Mouse (Mus musculus): ENCODE data around the gene Rab25. TPM values are rescaled to one million over a fixed set of nuclear protein-coding genes. Genes with fewer than 3 reads are reported as not detected.

Gene Rab25
- total and polyA plus RNA-seq, 3 experiments, result 0.96 to 1.9 TPM; not detected in 1

DNA sequence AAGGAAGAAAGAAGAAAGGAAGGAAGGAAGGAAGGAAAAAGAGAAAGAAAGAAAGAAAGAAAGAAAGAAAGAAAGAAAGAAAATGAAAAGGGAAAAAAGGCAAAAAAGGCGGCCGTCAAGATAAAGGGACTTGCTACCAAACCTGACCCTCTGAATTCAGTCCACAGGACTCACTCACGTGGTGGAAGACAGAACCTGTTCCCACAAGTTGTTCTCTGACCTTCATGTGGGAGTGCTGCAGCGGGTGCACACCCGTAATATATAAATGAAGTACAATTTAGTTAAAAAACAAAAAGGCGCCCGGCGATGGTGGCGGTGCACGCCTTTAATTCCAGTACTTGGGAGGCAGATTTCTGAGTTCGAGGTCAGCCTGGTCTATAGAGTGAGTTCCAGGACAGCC, 19.5 kb downstream of the Rab25 start:
- no peak overlapping the region for H3K9ac ChIP-seq (ENCODE audit: control insufficient read depth, low read depth, low read length, poor library complexity, severe bottlenecking)
- H3K27ac ChIP-seq (ENCODE audit: control insufficient read depth, low read depth, low read length), result no peak overlapping the region
- peaks cover 12% of the 10 kb centered on the region for H3K79me2 ChIP-seq (ENCODE audit: control insufficient read depth, insufficient read depth, low read length, poor library complexity)
- peaks cover 7 to 20% of the 10 kb centered on the region in 2 experiments for H3K4me1 ChIP-seq (ENCODE audit: control insufficient read depth in 1 of 2, insufficient read depth in 2 of 2, low read length in 2 of 2)
- H3K27me3 ChIP-seq (ENCODE audit: control insufficient read depth in 1 of 2, insufficient read depth in 2 of 2, low read length in 2 of 2), result no peaks in the 10 kb centered on the region
- no peak for TF ChIP-seq SMC3 (IDR thresholded peaks at IDR 0.05; ENCODE audit: low read depth, low read length)
- TF ChIP-seq JUND (IDR thresholded peaks at IDR 0.05; ENCODE audit: low read depth, low read length), result no peak
- H3K9me3 ChIP-seq (replicated peaks; ENCODE audit: insufficient read depth, low read length), result no peaks in the 10 kb centered on the region
- peaks cover 0 to 7% of the 10 kb centered on the region in 2 experiments; a peak in 2 of 4 replicates for H3K36me3 ChIP-seq (ENCODE audit: control insufficient read depth in 1 of 2, insufficient read depth in 2 of 2, low read length in 2 of 2)
- H3K4me3 ChIP-seq (ENCODE audit: control insufficient read depth in 1 of 2, insufficient read depth in 1 of 2, low read depth in 2 of 2, low read length in 2 of 2), result no peak overlapping the region
- no peak for DNase-seq (ENCODE audit: low read depth, low spot score)

DNA sequence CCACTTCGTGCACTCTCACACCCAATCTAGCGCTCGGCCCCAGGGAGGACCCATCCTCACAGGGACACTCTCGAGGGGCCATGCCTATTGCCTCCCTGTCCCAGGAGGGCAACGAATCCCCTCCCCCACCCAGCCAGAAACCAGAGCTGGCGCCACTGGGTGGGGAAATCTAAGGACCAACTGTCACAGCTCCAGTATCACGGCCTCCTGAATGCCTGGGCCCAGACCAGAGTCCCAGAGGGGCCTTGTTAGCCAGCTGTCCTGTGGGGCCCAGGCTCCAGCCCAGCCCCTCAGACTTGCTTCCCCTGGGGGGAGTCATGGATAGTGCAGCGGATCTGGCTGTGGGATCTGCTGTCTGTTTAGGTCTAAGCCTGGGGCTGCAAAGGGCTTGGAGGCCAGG, 20.5 kb downstream of the Rab25 start:
- H3K4me1 ChIP-seq (ENCODE audit: control insufficient read depth in 1 of 2, insufficient read depth in 2 of 2, low read length in 2 of 2), result peaks cover 7 to 14% of the 10 kb centered on the region in 2 experiments
- TF ChIP-seq NRF1 (IDR thresholded peaks at IDR 0.05; ENCODE audit: insufficient read depth, low read depth, low read length, poor library complexity, severe bottlenecking), result no peak
- TF ChIP-seq MAFK (IDR thresholded peaks at IDR 0.05; ENCODE audit: borderline replicate concordance, low read depth, low read length), result no peak
- TF ChIP-seq ZKSCAN1 (IDR thresholded peaks at IDR 0.05; ENCODE audit: low read depth, low read length), result no peak
- TF ChIP-seq MAX (IDR thresholded peaks at IDR 0.05; ENCODE audit: low read length), result no peak
- no peak for TF ChIP-seq UBTF (IDR thresholded peaks at IDR 0.05; ENCODE audit: borderline replicate concordance, insufficient read depth, low read depth, low read length)
- TF ChIP-seq MYC (IDR thresholded peaks at IDR 0.05; ENCODE audit: low read depth, low read length), result no peak
- no peak for TF ChIP-seq MYB (IDR thresholded peaks at IDR 0.05; ENCODE audit: low read depth, low read length)
- TF ChIP-seq GATA1 (IDR thresholded peaks at IDR 0.05; ENCODE audit: low read depth, low read length), result no peak
- TF ChIP-seq HCFC1 (IDR thresholded peaks at IDR 0.05; ENCODE audit: low read depth, low read length), result no peak
- TF ChIP-seq JUND (IDR thresholded peaks at IDR 0.05; ENCODE audit: low read depth, low read length), result no peak
- no peak for TF ChIP-seq ZNF384 (IDR thresholded peaks at IDR 0.05; ENCODE audit: low read depth, low read length)
- TF ChIP-seq ETS1 (IDR thresholded peaks at IDR 0.05; ENCODE audit: low read depth, low read length), result no peak
- no peak for TF ChIP-seq RAD21 (IDR thresholded peaks at IDR 0.05; ENCODE audit: low read depth, low read length)
- TF ChIP-seq MAZ (IDR thresholded peaks at IDR 0.05; ENCODE audit: low read depth, low read length), result no peak
- TF ChIP-seq MXI1 (IDR thresholded peaks at IDR 0.05; ENCODE audit: low read depth, low read length), result no peak
- no peak for TF ChIP-seq NELFE (IDR thresholded peaks at IDR 0.05; ENCODE audit: low read depth, low read length)
- no peak for TF ChIP-seq ZMIZ1 (IDR thresholded peaks at IDR 0.05; ENCODE audit: low read depth, low read length)
- H3K9ac ChIP-seq (ENCODE audit: control insufficient read depth, low read depth, low read length, poor library complexity, severe bottlenecking), result no peak overlapping the region
- no peaks in the 10 kb centered on the region for H3K27me3 ChIP-seq (ENCODE audit: control insufficient read depth in 1 of 2, insufficient read depth in 2 of 2, low read length in 2 of 2)
- peaks cover 0 to 4% of the 10 kb centered on the region in 2 experiments; a peak in 1 of 4 replicates for H3K36me3 ChIP-seq (ENCODE audit: control insufficient read depth in 1 of 2, insufficient read depth in 2 of 2, low read length in 2 of 2)
- DNase-seq (ENCODE audit: low read depth, low spot score), result no peak
- no peak overlapping the region for H3K27ac ChIP-seq (ENCODE audit: control insufficient read depth, low read depth, low read length)
- H3K4me3 ChIP-seq (ENCODE audit: control insufficient read depth in 1 of 2, insufficient read depth in 1 of 2, low read depth in 2 of 2, low read length in 2 of 2), result no peak overlapping the region
- H3K9me3 ChIP-seq (replicated peaks; ENCODE audit: insufficient read depth, low read length), result no peaks in the 10 kb centered on the region
- peaks cover 12% of the 10 kb centered on the region for H3K79me2 ChIP-seq (ENCODE audit: control insufficient read depth, insufficient read depth, low read length, poor library complexity)
